Mouse (Mus musculus): ENCODE results near the gene Nfrkb. TPM values are rescaled to one million over a fixed set of nuclear protein-coding genes. Genes with fewer than 3 reads are reported as not detected.

The Nfrkb gene
- polyA plus RNA-seq, 1 experiment from 2014 or later: 24.0 TPM

DNA sequence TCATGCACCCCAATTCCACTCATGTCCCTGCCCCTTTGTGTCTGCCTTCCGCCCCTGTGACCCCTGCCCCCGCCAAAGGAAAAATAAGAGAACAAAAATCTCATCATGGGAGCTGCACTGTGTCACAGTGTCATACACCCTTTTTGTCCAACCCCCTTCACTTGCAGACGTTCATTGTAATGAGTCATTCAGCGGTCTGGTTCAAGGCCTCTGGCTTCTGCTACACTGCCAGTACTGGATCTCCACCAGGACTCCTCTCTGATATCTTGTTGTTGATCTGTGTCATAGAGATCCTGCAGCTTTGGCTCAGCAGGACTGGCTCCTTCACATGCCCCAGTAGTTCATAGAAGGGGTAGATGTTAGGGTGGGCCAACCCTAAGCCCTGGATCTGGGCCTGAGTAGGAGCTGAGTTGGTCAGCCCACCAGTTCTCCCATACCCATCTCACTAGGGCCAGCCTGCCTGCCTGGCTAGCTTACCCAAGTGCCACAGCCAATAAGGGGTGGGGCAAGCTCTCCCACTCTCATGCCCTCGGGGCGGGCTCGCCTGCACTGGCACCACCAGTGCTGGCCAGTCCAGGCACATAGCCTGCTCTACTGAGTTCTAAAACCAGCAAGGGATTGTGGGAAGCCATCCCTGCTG lies 46.5 kb downstream of the Nfrkb start:
- H3K27ac ChIP-seq: no peak overlapping the region
- H3K4me3 ChIP-seq: no peak overlapping the region
- no peak for DNase-seq (ENCODE audit: extremely low spot score, low spot score)
- 90% methylated on average over 7 of the region's 7 CpGs for WGBS
- no peaks in the 10 kb centered on the region for H3K9me3 ChIP-seq
- no peaks in the 10 kb centered on the region for H3K27me3 ChIP-seq (ENCODE audit: poor library complexity, severe bottlenecking)
- H3K36me3 ChIP-seq (replicated peaks): no peaks in the 10 kb centered on the region
- peaks cover 9% of the 10 kb centered on the region for H3K4me1 ChIP-seq

DNA sequence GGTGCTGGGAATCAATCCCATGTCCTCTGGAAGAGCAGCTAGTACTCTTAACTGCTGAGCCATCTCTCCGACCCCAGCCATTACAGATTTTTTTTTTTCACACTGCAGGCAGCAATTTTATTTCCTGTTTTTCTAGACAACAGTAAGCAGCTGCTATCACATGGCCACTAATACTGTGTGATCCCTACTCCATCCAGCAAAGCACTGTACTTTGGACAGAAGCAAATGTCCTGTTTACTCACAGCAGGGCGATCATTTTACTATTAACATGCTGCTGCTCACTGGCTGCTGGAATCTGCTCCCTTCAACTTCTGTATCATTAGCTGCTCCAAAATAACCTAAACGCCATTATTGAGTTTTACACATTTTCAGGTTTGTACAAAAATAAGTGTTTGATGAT lies 47.4 kb downstream of the Nfrkb start:
- no peaks in the 10 kb centered on the region for H3K36me3 ChIP-seq (replicated peaks)
- H3K9me3 ChIP-seq: no peaks in the 10 kb centered on the region
- 88% methylated on average over 3 of the region's 3 CpGs for WGBS
- H3K4me1 ChIP-seq: 0 out of 2 replicates have a peak, but pooled peaks cover 8% of the 10 kb centered on the region
- no peaks in the 10 kb centered on the region for H3K27me3 ChIP-seq (ENCODE audit: poor library complexity, severe bottlenecking)
- DNase-seq (ENCODE audit: extremely low spot score, low spot score): no peak
- no peak overlapping the region for H3K4me3 ChIP-seq
- no peak overlapping the region for H3K27ac ChIP-seq

DNA sequence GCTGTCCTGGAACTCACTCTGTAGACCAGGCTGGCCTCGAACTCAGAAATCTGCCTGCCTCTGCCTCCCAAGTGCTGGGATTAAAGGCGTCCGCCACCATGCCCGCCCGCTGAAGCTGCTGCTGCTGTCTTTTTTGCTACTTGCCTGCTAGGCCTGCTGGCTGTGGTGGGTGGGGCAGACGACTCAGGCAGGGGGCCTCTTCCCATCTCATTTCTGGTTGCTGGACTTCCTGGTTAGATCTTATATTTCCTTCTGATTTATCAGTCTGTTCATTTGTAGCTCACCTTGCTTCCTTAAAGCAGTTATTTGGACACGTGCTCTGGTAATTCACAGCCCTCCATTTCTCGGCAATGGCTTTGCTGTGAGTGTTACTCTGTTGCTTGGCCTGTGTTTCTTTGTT lies 49.4 kb downstream of the Nfrkb start:
- DNase-seq (ENCODE audit: extremely low spot score, low spot score): no peak
- H3K36me3 ChIP-seq (replicated peaks): no peaks in the 10 kb centered on the region
- H3K9me3 ChIP-seq: no peaks in the 10 kb centered on the region
- H3K4me1 ChIP-seq: 0 out of 2 replicates have a peak, but pooled peaks cover 8% of the 10 kb centered on the region
- no peaks in the 10 kb centered on the region for H3K27me3 ChIP-seq (ENCODE audit: poor library complexity, severe bottlenecking)
- H3K4me3 ChIP-seq: no peak overlapping the region
- WGBS: 88% methylated on average over 8 of the region's 8 CpGs
- H3K27ac ChIP-seq: no peak overlapping the region

DNA sequence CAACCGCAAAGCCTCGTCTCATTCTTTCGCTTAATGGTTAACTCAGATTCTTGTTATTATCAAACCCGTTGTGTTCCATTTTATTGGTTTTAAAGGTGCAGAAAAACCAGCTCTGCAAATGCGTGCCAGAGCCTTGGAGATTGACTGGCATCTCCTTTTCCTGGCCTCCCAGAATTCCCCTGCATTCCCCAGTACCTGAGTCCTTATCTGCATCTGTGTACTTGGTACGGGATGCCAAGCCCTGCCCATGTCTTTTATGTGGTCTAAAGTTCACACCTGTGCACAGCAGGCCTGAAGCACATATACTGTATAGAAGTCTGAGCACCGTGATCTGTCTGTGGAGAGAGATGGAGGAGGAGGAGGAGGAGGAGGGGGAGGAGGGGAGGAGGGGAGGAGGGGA lies 51.9 kb downstream of the Nfrkb start:
- Histone ChIP-seq H3K4me3 (no peak overlapping the region), H3K9me3 (no peaks in the 10 kb centered on the region), H3K36me3 (replicated peaks) (no peaks in the 10 kb centered on the region), H3K27me3 (ENCODE audit: poor library complexity, severe bottlenecking) (no peaks in the 10 kb centered on the region), H3K4me1 (no peaks in the 10 kb centered on the region), H3K27ac (no peak overlapping the region)
- WGBS: 89% methylated on average over 7 of the region's 7 CpGs
- no peak for DNase-seq (ENCODE audit: extremely low spot score, low spot score)

DNA sequence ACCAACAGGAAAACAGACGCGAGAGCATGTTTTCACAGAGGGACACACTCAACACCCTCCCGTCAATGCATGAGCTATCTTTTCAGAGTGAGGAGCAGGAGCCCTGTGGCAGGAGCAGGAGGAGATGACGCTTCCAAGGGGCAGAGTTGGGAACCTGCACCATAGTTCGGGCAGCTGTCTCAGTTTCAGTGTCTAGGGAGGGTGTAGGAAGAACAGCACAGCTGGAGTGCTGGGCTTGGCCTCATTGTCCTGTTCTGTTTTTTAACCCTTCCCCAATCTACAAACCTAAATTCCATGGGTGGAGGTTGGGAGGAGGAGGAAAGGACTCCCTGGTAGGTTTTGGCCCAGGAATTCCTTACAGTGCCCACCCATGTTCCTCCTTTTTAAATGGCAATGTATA lies 52.8 kb downstream of the Nfrkb start:
- 70% methylated on average over 5 of the region's 5 CpGs for WGBS
- Histone ChIP-seq H3K36me3 (replicated peaks) (no peaks in the 10 kb centered on the region), H3K4me1 (no peaks in the 10 kb centered on the region), H3K27ac (no peak overlapping the region), H3K4me3 (no peak overlapping the region), H3K27me3 (ENCODE audit: poor library complexity, severe bottlenecking) (no peaks in the 10 kb centered on the region), H3K9me3 (no peaks in the 10 kb centered on the region)
- DNase-seq (ENCODE audit: extremely low spot score, low spot score): no peak

DNA sequence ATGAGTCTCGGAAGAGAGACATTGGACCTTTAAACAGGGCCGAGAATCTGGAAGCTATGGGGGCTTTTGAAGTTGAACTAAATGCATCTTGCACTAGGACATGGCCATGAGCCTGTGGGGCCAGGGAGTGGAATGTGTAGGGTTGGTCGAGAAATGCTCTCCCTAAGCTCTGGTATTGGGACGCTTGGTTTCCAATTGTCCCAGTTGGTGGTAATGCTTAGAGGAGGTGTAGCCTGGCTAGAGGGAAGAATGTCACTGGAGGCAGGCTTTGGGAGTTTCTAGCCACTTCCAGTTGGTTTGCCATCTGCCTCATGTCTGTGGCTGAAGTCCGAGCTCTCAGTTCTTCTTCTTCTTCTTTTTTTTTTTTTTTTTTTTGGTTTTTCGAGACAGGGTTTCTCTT lies 53.3 kb downstream of the Nfrkb start:
- Histone ChIP-seq H3K9me3 (no peaks in the 10 kb centered on the region), H3K27ac (no peak overlapping the region), H3K27me3 (ENCODE audit: poor library complexity, severe bottlenecking) (no peaks in the 10 kb centered on the region), H3K4me3 (no peak overlapping the region), H3K36me3 (replicated peaks) (no peaks in the 10 kb centered on the region), H3K4me1 (no peaks in the 10 kb centered on the region)
- 81% methylated on average over 6 of the region's 6 CpGs for WGBS
- DNase-seq (ENCODE audit: extremely low spot score, low spot score): no peak

DNA sequence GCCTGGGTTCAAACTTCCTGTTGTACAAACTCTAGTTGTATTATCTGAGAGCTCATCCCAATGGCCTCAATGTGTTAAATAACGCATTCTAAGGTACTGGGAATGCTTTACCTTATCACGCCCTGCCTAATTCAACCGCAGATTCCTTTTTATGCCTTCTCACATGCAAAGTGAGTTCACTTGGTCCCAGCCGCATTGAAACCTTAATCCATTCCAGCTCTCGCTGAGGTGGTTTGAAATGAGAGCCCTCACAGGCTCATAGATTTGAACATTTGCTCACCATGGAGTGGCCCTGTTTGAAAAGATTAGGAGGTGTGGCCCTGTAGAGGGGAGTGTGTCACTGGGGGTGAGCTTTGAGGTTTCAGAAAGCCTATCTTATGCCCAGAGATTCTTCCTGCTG lies 54.4 kb downstream of the Nfrkb start:
- WGBS: 87% methylated on average over 5 of the region's 5 CpGs
- no peaks in the 10 kb centered on the region for H3K27me3 ChIP-seq (ENCODE audit: poor library complexity, severe bottlenecking)
- H3K4me1 ChIP-seq: no peaks in the 10 kb centered on the region
- no peak overlapping the region for H3K27ac ChIP-seq
- no peaks in the 10 kb centered on the region for H3K36me3 ChIP-seq (replicated peaks)
- no peaks in the 10 kb centered on the region for H3K9me3 ChIP-seq
- no peak for DNase-seq (ENCODE audit: extremely low spot score, low spot score)
- H3K4me3 ChIP-seq: no peak overlapping the region

DNA sequence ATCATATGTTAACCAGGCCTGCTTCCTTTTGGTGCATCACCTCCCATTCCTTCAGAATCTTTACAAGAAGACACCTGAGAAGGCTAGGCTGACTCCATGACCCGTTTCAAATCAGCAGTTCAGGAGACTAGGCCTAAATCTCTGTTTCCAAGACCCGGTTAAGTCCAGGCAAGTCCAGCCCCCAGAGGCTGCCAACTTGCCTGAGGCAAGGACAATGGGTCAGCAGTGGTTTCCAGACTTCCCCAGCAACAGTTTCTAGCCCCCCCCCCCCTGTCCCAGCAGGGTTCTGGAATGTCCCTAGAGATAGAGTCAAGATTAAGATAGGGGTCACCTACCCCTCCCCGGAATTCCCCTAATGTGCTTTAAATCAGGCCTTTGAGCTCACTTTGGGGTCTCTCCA lies 55.5 kb downstream of the Nfrkb start:
- Histone ChIP-seq H3K27ac (no peak overlapping the region), H3K27me3 (ENCODE audit: poor library complexity, severe bottlenecking) (no peaks in the 10 kb centered on the region)

DNA sequence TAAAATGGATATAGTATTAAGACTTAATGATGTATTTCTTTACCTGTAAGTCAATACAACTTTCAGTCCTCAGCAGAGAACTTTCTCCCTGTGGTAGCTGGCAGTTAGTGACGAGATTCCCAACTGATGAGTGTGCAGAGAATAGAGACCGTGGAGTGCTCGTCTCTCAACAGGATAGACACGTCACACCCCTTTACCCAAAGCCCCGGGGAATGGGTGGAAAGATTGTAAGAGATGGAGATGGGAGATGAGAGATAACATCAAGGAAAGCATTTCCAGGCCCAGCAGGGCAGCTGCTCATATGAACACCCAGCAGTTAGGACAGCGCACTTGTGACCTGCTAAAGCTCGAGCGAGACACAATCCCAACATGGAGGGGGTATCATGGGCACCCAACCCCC lies 58.2 kb downstream of the Nfrkb start:
- Histone ChIP-seq H3K4me3 (no peak overlapping the region), H3K4me1 (no peaks in the 10 kb centered on the region), H3K27me3 (ENCODE audit: poor library complexity, severe bottlenecking) (no peaks in the 10 kb centered on the region), H3K36me3 (replicated peaks) (no peaks in the 10 kb centered on the region), H3K9me3 (no peaks in the 10 kb centered on the region), H3K27ac (no peak overlapping the region)
- WGBS: 82% methylated on average over 8 of the region's 8 CpGs
- DNase-seq (ENCODE audit: extremely low spot score, low spot score): no peak

More for the DNA sequence above, 55.5 kb downstream of the Nfrkb start:
- no peak overlapping the region for H3K4me3 ChIP-seq
- H3K4me1 ChIP-seq: no peaks in the 10 kb centered on the region
- H3K9me3 ChIP-seq: no peaks in the 10 kb centered on the region
- H3K36me3 ChIP-seq (replicated peaks): no peaks in the 10 kb centered on the region
- 76% methylated on average over 3 of the region's 3 CpGs for WGBS
- DNase-seq (ENCODE audit: extremely low spot score, low spot score): no peak

DNA sequence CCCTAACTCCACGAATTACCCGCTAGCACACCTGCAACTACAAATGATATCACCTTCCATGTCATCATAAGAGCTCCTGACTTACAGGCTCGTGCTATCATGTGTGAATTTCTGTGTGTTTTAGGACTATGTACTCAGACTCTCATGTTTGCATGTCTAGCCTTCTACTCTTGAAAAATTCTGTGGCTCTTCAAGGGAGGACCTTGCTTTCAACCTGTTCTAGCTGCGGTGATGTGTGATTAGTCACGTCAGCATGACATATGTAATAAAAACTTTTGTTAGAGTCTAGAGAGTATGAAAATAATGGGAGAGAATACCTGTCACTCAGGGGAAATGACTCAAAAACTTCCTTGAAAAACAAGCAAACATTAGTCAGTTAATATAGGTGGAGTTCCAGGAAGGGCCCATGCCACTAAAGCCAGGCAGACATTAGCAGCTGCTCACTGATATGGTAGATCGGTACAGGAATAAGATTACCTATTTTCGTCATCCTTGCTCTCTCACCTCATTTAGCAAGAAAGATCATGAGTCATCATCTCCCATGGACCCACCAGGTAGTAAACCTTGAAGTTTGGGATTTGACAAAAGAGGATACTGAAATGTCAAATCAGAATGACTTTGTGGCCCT lies 63.3 kb downstream of the Nfrkb start:
- Histone ChIP-seq H3K27me3 (ENCODE audit: poor library complexity, severe bottlenecking) (no peaks in the 10 kb centered on the region), H3K27ac (no peak overlapping the region), H3K9me3 (no peaks in the 10 kb centered on the region), H3K36me3 (replicated peaks) (no peaks in the 10 kb centered on the region), H3K4me3 (no peak overlapping the region), H3K4me1 (no peaks in the 10 kb centered on the region)
- DNase-seq (ENCODE audit: extremely low spot score, low spot score): no peak
- WGBS: 92% methylated on average over 7 of the region's 7 CpGs

DNA sequence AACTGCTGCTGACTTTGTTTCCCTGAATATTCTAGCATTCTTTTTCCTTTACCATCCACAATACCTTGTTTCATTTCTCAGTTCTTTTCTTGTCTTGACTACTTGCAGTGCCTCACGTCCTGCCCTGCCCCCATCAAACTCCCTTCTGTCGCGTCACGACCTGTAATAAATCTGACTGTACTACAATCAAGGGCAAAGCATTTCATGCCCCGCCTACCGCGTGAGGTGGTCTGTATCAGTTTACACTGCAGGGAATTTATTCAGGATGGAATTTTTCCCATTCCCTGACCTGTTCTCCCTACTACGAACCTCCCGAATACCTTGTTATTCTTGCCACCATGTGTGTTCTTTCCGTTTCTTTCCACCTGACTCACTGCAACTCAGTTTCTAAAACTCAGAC lies 66.2 kb downstream of the Nfrkb start:
- WGBS: 84% methylated on average over 10 of the region's 10 CpGs
- no peaks in the 10 kb centered on the region for H3K4me1 ChIP-seq
- H3K36me3 ChIP-seq (replicated peaks): no peaks in the 10 kb centered on the region
- no peak for DNase-seq (ENCODE audit: extremely low spot score, low spot score)
- H3K27ac ChIP-seq: no peak overlapping the region
- H3K27me3 ChIP-seq (ENCODE audit: poor library complexity, severe bottlenecking): no peaks in the 10 kb centered on the region
- no peak overlapping the region for H3K4me3 ChIP-seq
- H3K9me3 ChIP-seq: no peaks in the 10 kb centered on the region

DNA sequence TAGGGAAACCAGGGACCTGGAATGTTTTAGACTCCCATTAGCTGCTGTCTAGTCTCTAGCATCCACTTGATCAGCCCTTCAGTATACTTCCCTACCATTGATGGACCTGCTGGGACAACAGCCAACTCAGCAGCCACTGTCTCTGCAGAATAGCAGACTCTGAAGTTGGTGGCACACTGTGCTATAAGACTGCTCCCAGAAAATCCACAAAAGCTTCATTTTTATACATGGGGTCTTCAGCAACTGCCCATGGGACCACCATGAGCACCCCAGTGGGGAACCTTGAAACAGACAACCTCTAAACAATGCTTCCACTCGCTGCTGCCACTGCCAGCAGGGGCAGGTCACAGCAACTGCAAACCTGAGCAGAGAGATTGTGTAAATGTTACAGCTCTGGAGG lies 68.4 kb downstream of the Nfrkb start:
- H3K4me3 ChIP-seq: no peak overlapping the region
- DNase-seq (ENCODE audit: extremely low spot score, low spot score): no peak
- H3K27ac ChIP-seq: no peak overlapping the region
- no peaks in the 10 kb centered on the region for H3K36me3 ChIP-seq (replicated peaks)
- H3K4me1 ChIP-seq: no peaks in the 10 kb centered on the region
- H3K9me3 ChIP-seq: no peaks in the 10 kb centered on the region
- 48% methylated on average over 1 of the region's 1 CpGs for WGBS
- H3K27me3 ChIP-seq (ENCODE audit: poor library complexity, severe bottlenecking): no peaks in the 10 kb centered on the region

DNA sequence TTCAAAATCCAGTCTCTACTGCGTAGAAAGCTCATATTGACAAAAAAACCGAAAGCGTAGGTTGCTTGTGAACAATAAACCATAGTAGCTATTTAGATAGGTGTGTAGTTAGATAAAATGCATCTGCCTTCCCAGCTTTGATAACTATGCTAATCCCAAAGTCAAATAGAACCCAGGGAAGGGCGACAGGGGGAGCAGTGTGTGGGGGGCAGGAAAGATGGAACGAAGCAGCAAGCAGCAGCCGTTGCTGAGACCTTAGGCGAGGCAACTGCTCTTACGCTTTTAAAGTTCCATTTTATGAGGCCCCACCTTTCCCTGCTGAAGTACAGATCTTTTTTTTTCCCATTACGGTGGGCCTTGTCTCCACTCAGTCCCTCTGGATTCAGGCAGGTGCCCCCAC lies 77.2 kb downstream of the Nfrkb start:
- H3K36me3 ChIP-seq (replicated peaks): no peaks in the 10 kb centered on the region
- peaks cover 9% of the 10 kb centered on the region for H3K4me1 ChIP-seq
- no peak for DNase-seq (ENCODE audit: extremely low spot score, low spot score)
- 57% methylated on average over 9 of the region's 9 CpGs for WGBS
- no peaks in the 10 kb centered on the region for H3K9me3 ChIP-seq
- H3K4me3 ChIP-seq: no peak overlapping the region
- no peak overlapping the region for H3K27ac ChIP-seq
- H3K27me3 ChIP-seq (ENCODE audit: poor library complexity, severe bottlenecking): peaks cover 44% of the 10 kb centered on the region

Measured in forebrain, embryonic 10.5 days (tissue).